Mouse (Mus musculus) gonadal fat pad, adult 2 months (tissue): ENCODE results near the gene Elf4. TPM values are rescaled to one million over a fixed set of nuclear protein-coding genes. Genes with fewer than 3 reads are reported as not detected.

Experiments used
- DNase-seq: peaks from one replicate; pipeline ENCODE4 v3.0.0-alpha.2; 2012; ENCODE audit warnings: low read depth
- polyA plus RNA-seq: library from polyadenylated mRNA; depleted of rRNA; stranded (reverse); fragments of >200 nt; gene quantifications from 2 replicates; pipeline ENCODE4 v1.2.3, GENCODE M21; 2012; rRNA removed

Elf4 gene
- polyA plus RNA-seq, 1 experiment: 7.1 TPM

DNA sequence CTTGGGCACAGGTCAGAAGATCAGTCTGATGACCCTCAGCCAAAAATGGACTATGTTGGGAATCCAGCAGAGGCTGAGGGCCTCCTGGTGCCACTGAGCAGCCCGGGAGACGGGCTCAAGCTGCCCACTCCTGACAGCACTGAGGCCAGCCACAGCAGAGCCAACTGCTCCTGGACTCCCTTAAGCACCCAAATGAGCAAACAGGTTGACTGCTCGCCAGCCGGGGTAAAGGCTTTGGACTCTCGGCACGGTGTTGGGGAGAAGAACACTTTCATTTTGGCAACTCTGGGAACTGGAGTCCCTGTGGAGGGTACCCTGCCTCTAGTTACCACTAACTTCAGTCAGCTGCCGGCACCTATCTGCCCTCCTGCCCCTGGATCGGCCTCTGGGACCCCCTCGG, 95.1 kb downstream of the Elf4 start:
- no peak for DNase-seq

DNA sequence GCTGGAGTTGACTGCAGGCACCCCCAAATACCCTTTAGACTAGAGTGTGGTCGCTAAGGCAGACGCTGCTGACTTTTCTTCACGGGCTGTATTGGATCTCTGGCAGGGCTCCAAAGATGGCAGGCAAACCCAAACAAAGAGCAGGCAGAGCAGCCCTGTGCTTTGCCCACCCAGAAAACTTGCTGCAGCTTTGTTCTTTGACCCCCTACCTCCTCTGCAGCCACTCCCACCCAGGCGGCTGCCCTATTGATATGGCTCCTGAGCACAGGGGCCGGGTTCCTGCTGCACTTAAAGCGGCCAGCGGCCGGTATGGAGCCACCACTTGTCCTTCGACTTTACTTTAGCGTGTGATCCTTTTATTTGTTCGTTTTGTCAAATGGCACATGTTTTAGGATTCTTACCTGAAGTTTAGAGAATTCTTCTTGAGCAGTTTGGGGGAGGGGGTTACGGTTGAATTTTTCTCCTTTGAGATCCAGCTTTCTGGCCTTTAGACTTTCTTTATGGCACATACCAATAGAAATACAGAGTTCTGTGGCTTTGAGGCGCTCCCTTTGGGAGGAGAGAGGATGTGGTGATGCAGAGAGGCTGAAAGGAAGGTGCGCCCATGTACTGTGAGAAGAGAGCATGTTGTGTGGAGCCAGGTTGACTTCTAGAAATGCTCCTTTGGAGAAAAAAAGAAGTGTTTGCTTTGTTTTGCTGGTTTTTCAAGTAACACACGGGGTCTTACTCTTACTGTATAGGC, 96.9 kb downstream of the Elf4 start:
- DNase-seq: no peak

Other genes with a start within 250 kb of the Elf4 start
- 2.1 and 2.3 TPM in 2 replicates for gene Utp14a, start 206.3 kb downstream of the Elf4 start, polyA plus RNA-seq
- gene Bcorl1, start 121.8 kb downstream of the Elf4 start, polyA plus RNA-seq: 2.6 and 3.7 TPM in 2 replicates
- 21.5 and 24.8 TPM in 2 replicates for gene Aifm1, start 50.4 kb upstream of the Elf4 start, polyA plus RNA-seq
- gene Rab33a, start 56.2 kb upstream of the Elf4 start, polyA plus RNA-seq: 0.84 and 1.2 TPM in 2 replicates
- gene Zfp280c, start 131.4 kb upstream of the Elf4 start, polyA plus RNA-seq: 4.1 and 5.1 TPM in 2 replicates
- 2.6 and 3.5 TPM in 2 replicates for gene Slc25a14, start 160.3 kb upstream of the Elf4 start, polyA plus RNA-seq
- not detected in 2 replicates for gene Gpr119, start 211.3 kb upstream of the Elf4 start, polyA plus RNA-seq
- gene Rbmx2, start 231.9 kb upstream of the Elf4 start, polyA plus RNA-seq: 1.2 and 1.3 TPM in 2 replicates